Mouse (Mus musculus) heart, embryonic 11.5 days (tissue): ENCODE data around the gene Mrpl24. TPM values are rescaled to one million over a fixed set of nuclear protein-coding genes. Genes with fewer than 3 reads are reported as not detected.

Experiments
- ATAC-seq: fragments of 200-750 bp; cut with Nextera tagmentation; replicated peaks from 2 replicates; pipeline ENCODE4 v1.8.0; 2017; ENCODE audit warnings: moderate library complexity; ENCODE audit not compliant: insufficient number of reproducible peaks, low FRiP score, low TSS enrichment
- H3K27ac ChIP-seq: fragments of 300-500 bp; sonication (generic); 2 replicates; pipeline ENCODE4 v1.5.1; 2014; ENCODE audit warnings: mild to moderate bottlenecking, low read depth, low read length
- H3K27me3 ChIP-seq: fragments of 300-500 bp; sonication (generic); 2 replicates; pipeline ENCODE4 v1.6.1; 2014; ENCODE audit warnings: mild to moderate bottlenecking, low read length, mixed read lengths; ENCODE audit not compliant: control insufficient read depth, insufficient read depth
- H3K36me3 ChIP-seq: fragments of 300-500 bp; sonication (generic); 2 replicates; pipeline ENCODE4 v1.6.1; 2014; ENCODE audit warnings: mild to moderate bottlenecking, low read length, moderate library complexity, mixed read lengths; ENCODE audit not compliant: control insufficient read depth, insufficient read depth
- H3K4me1 ChIP-seq: fragments of 300-500 bp; sonication (generic); 2 replicates; pipeline ENCODE4 v1.6.1; 2014; ENCODE audit warnings: low read length; ENCODE audit not compliant: control insufficient read depth, insufficient read depth
- H3K4me2 ChIP-seq: fragments of 300-500 bp; sonication (generic); 2 replicates; pipeline ENCODE4 v1.6.1; 2014; ENCODE audit warnings: mild to moderate bottlenecking, moderate library complexity
- H3K4me3 ChIP-seq: fragments of 300-500 bp; sonication (generic); 2 replicates; pipeline ENCODE4 v1.5.1; 2014; ENCODE audit warnings: low read depth, low read length
- H3K9ac ChIP-seq: fragments of 300-500 bp; sonication (generic); 2 replicates; pipeline ENCODE4 v1.6.1; 2014; ENCODE audit warnings: mild to moderate bottlenecking, low read depth, low read length, moderate library complexity
- H3K9me3 ChIP-seq: fragments of 300-500 bp; sonication (generic); replicated peaks from 2 replicates; pipeline ENCODE4 v1.6.1; 2016; ENCODE audit warnings: low read length; ENCODE audit not compliant: control insufficient read depth
- whole genome bisulfite sequencing: fragments of 180-500 bp; shearing (Covaris S2); extraction: QIAGEN DNeasy Blood & Tissue Kit; methylation state at CpG from one replicate; pipeline ENCODE4 v1.1.7; 2014; ENCODE audit not compliant: insufficient replicate concordance; 5-methylcytosine and 5-hydroxymethylcytosine counted together
- polyA plus RNA-seq: library from polyadenylated mRNA; unstranded; fragments of >200 nt; fragmentation: Nextera tagmentation; extraction: Ambion mirVana; gene quantifications from 2 replicates; pipeline ENCODE4 v1.2.1, GENCODE M21; 2014

The Mrpl24 gene
- polyA plus RNA-seq, 1 experiment from 2014 or later = 67.3 TPM

DNA sequence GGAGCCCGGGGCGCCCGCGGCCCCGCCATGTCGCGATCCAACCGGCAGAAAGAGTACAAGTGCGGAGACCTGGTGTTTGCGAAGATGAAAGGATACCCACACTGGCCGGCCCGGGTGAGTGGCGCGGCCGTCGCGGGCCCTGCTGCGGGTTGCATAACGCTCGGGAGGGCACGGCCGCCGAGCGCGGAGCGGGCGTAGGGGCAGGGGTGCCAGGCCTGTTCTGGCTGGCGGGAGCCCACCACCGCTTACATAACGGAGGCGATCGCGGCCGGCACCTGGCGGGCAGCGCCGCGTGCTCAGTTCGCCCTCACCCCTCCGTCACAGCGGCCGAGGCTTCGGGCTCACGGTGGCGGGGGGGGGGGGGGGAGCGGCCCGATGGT, 12.7 kb upstream of the Mrpl24 start:
- H3K27ac ChIP-seq = peak overlapping the region; percentile 97
- 0% methylated on average over 37 of the region's 47 CpGs for WGBS
- peak overlapping the region; percentile 98 for H3K4me3 ChIP-seq
- H3K9ac ChIP-seq = peak overlapping the region; percentile 99
- peak overlapping the region; percentile 94 for H3K4me2 ChIP-seq
- ATAC-seq = peak; percentile 20
- no peaks in the 10 kb centered on the region for H3K36me3 ChIP-seq
- no peaks in the 10 kb centered on the region for H3K27me3 ChIP-seq
- H3K9me3 ChIP-seq = no peaks in the 10 kb centered on the region
- peaks cover 33% of the 10 kb centered on the region for H3K4me1 ChIP-seq

DNA sequence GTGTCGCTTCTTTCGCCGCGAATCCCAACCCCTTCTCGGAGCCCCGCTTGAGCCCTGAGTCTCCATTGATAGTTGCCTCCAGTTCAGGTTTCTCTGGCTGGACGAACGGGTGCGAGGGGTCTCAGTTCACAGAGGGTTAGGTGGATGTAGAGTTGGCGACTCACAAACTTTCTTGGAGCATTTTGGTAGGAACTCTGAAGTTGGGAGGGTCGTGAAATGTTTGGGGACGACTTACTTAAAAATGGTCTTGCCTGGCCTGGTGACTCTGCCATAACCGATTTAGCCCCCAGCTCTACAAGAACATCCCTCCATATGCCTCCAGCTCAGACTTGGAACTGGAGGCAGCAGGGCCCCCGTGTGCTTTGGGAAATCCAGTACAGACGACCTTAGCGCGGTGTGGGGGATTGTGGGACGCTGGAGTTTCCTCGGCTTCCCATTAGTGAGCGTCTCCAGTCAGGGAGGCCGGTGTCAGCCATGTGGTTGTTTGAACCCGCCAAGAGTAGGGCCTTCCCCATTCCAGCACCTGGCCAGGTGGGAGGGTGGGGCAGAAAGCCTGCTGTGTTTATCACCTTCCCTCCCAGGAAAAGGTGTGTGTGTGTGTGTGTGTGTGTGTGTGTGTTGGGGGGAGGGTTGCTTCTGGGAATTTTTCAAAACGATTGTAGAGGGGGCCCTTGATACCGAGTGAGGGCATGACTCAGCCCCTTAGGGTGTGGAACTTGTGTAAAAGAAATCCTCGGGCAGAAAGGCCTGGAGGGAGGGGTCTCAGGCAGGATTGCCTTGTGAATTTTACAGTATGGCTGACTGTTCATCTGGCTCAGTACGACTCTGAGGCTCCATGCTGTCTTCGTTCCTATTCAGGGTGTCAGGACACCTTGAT, 12.1 kb upstream of the Mrpl24 start:
- Histone ChIP-seq H3K9me3 (no peaks in the 10 kb centered on the region), H3K27me3 (no peaks in the 10 kb centered on the region), H3K36me3 (no peaks in the 10 kb centered on the region), H3K9ac (peak overlapping the region; percentile 99), H3K4me1 (peaks cover 33% of the 10 kb centered on the region), H3K27ac (peak overlapping the region; percentile 97), H3K4me2 (peak overlapping the region; percentile 94), H3K4me3 (peak overlapping the region; percentile 98)
- under 1% methylated on average over 27 of the region's 27 CpGs for WGBS
- no peak for ATAC-seq

DNA sequence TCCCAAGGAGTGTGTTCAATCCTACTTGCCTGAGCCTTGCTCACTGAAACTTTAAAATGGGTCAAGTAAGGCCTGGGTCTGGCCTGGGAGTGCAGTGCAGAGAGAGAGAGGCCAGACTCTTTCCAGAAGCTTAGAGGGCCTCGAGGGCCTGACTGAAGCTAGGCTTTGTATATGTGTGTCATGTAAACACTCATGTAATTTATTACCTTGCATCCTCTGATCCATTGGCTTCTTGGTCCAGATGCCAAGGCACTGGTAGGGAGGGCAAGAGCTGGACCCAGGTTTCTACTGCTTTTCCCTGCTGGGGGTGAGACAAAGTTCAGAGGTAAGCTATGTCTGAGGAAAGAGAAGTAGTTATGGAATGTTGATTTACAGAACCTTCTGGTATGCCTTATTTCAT, 11.4 kb upstream of the Mrpl24 start:
- Histone ChIP-seq H3K4me3 (peak overlapping the region; percentile 98), H3K9ac (peak overlapping the region; percentile 99), H3K4me1 (peaks cover 33% of the 10 kb centered on the region), H3K27me3 (no peaks in the 10 kb centered on the region), H3K9me3 (no peaks in the 10 kb centered on the region), H3K36me3 (no peaks in the 10 kb centered on the region), H3K4me2 (peak overlapping the region; percentile 94), H3K27ac (peak overlapping the region; percentile 97)
- WGBS = 3% methylated on average over 1 of the region's 1 CpGs
- ATAC-seq = no peak

DNA sequence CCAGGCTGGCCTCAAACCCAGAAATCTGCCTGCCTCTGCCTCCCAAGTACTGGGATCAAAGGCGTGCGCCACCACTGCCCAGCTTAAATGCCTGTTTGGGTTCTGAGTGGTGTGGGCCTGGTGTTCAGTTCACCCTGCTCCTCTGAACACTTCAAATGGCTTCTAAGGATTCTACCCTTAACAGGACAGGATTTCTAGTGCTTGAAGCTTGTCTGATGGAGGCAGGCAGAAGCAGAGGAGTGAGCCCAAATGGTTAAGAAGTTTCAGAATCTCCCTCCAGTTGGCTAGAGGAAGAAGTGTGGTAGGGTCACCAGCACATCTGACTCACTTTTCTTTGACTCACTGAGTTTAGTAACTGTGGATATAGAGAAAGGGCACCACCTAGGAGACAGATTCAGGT, 9.9 kb upstream of the Mrpl24 start:
- WGBS = 75% methylated on average over 2 of the region's 2 CpGs
- ATAC-seq = no peak
- Histone ChIP-seq H3K4me1 (peaks cover 33% of the 10 kb centered on the region), H3K27ac (peak overlapping the region; percentile 81), H3K4me3 (peak overlapping the region; percentile 26), H3K9ac (peak overlapping the region; percentile 65; the same call in 1 of the 2 replicates), H3K27me3 (no peaks in the 10 kb centered on the region), H3K36me3 (peaks cover 3% of the 10 kb centered on the region; the same call in 1 of the 2 replicates), H3K9me3 (no peaks in the 10 kb centered on the region), H3K4me2 (peak overlapping the region; percentile 94)

DNA sequence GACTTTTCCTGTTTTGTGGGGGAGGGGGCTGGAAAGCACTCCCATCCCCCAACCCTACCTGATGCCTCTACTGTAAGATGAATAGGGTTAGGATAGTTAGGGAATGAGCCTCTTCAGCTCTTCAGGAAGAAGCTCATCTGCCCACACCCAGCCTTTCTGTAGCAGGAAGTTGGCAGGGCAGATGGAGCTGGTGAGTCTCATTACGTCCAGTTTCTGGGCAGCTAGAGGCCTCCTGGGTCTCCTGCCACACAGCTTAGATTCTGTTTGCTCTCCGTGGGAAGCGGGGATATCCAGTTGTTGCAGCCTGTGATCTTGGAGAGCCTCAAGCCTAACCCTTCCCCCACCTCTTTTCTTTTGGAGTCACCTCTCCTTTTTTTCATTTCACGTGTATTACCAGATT, 9.4 kb upstream of the Mrpl24 start:
- H3K27ac ChIP-seq = peak overlapping the region; percentile 81
- 6% methylated on average over 4 of the region's 4 CpGs for WGBS
- peak overlapping the region; percentile 65 for H3K9ac ChIP-seq
- peaks cover 8% of the 10 kb centered on the region; the same call in 1 of the 2 replicates for H3K36me3 ChIP-seq
- no peaks in the 10 kb centered on the region for H3K9me3 ChIP-seq
- H3K4me2 ChIP-seq = peak overlapping the region; percentile 94
- H3K27me3 ChIP-seq = no peaks in the 10 kb centered on the region
- peaks cover 33% of the 10 kb centered on the region for H3K4me1 ChIP-seq
- ATAC-seq = no peak
- peak overlapping the region; percentile 45 for H3K4me3 ChIP-seq

DNA sequence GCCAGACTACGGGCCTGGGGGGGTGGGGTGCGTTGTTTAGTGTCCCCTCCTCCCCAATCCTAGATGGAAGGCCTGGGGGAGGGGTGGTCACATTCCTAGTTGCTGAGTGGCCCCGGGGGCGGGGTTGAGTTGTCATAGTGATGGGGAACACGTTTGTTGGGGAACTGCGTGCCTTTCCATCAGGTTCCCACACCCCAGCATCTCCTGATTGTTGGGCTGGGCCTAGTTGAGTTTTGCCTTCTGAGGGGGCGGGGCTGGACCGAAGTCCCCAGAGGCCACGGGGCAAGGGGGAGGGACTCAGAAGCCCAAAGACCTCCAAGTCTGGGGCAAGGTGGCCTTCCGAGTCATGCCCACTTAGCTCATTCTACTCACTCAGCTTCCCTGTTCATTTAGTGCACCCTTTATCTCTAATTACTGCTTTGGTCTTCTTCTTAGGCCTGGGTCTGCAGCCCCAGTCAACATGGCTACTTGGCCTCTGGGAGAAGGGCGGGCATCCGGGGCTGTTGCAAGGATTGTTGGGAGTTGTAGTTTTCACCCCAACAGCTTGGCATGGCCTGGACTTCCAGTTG, 8.6 kb upstream of the Mrpl24 start:
- H3K4me1 ChIP-seq = peaks cover 33% of the 10 kb centered on the region
- H3K27me3 ChIP-seq = no peaks in the 10 kb centered on the region
- WGBS = 4% methylated on average over 12 of the region's 12 CpGs
- H3K4me3 ChIP-seq = peak overlapping the region; percentile 45
- peak; percentile 18; the same call in 1 of the 2 replicates for ATAC-seq
- no peaks in the 10 kb centered on the region for H3K9me3 ChIP-seq
- peak overlapping the region; percentile 94 for H3K4me2 ChIP-seq
- peak overlapping the region; percentile 81 for H3K27ac ChIP-seq
- peaks cover 16% of the 10 kb centered on the region; the same call in 1 of the 2 replicates for H3K36me3 ChIP-seq
- H3K9ac ChIP-seq = peak overlapping the region; percentile 65

DNA sequence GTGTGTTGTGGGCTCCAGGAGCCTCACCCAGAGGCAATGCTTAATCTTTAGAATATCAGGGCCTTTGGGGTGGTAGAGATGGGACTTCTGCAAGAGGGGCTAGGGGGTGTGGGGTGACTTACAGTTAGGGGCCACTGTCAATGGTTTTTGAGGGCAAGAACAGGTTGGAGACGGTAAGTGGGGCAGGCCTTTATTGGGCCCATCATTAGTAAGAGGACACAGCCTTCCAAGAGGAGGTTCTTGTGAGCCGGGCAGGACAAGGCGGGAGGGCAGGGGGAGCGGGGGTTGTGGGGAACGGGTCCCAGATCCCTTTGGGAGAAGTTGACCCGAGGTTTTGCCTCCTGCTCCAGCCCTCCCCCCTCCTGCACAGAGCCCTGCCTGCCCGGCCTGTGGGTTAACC, 5.8 kb upstream of the Mrpl24 start:
- ATAC-seq = no peak
- no peak overlapping the region for H3K4me3 ChIP-seq
- H3K36me3 ChIP-seq = peaks cover 23% of the 10 kb centered on the region
- no peak overlapping the region for H3K4me2 ChIP-seq
- H3K9me3 ChIP-seq = no peaks in the 10 kb centered on the region
- 86% methylated on average over 7 of the region's 7 CpGs for WGBS
- H3K27ac ChIP-seq = no peak overlapping the region
- H3K4me1 ChIP-seq = peaks cover 24% of the 10 kb centered on the region
- H3K27me3 ChIP-seq = no peaks in the 10 kb centered on the region
- no peak overlapping the region for H3K9ac ChIP-seq

DNA sequence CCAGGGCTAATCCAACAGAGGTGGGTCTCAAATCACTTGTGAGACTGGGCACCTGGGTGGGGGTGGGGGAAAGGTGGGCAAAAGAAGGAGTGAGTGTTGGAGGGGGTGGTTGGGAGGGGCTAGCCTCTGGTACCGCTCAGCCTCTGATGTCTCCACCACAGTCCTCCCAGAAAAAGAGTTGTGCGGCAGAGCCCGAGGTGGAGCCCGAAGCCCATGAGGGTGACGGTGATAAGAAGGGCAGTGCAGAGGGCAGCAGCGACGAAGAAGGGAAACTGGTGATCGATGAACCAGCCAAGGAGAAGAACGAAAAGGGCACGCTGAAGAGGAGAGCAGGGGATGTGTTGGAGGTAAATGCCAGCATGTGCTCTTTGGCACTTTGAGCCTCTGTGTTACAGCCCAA, 5.4 kb upstream of the Mrpl24 start:
- Histone ChIP-seq H3K4me2 (no peak overlapping the region), H3K27ac (no peak overlapping the region), H3K36me3 (peaks cover 23% of the 10 kb centered on the region), H3K9ac (no peak overlapping the region), H3K4me1 (peaks cover 20% of the 10 kb centered on the region), H3K27me3 (no peaks in the 10 kb centered on the region), H3K9me3 (no peaks in the 10 kb centered on the region), H3K4me3 (no peak overlapping the region)
- whole genome bisulfite sequencing = 87% methylated on average over 10 of the region's 10 CpGs
- no peak for ATAC-seq
